In genomic region chrX:143051478-143051877, GRCm38 (mm10) we compare ENCODE assay signal across 8 mouse cellular contexts. TPM values are rescaled to one million over a fixed set of nuclear protein-coding genes. Genes with fewer than 3 reads are reported as not detected.
DNase-seq lines count a peak whose midpoint lies in the region; ATAC-seq and TF ChIP-seq lines count a peak whose summit lies in the region.

No protein-coding gene starts in this region.

- H3K4me1 ChIP-seq in hindbrain, embryonic 11.5 days (replicated peaks; ENCODE audit: control insufficient read depth, insufficient read depth, low read length) = no peaks in the 10 kb centered on the region
- no peaks in the 10 kb centered on the region for H3K4me1 ChIP-seq in hindbrain, embryonic 10.5 days (replicated peaks)
- peaks cover 0 to 6% of the 10 kb centered on the region in 2 experiments; a peak in 2 of 4 replicates for H3K4me1 ChIP-seq in liver, embryonic 14.5 days (replicated peaks; ENCODE audit: control insufficient read depth in 2 of 2, insufficient read depth in 2 of 2, low read length in 1 of 2)
- H3K4me1 ChIP-seq in stomach, postnatal 0 days (replicated peaks; ENCODE audit: control insufficient read depth, insufficient read depth) = no peaks in the 10 kb centered on the region
- no peaks in the 10 kb centered on the region for H3K4me1 ChIP-seq in hindbrain, embryonic 16.5 days (ENCODE audit: control insufficient read depth, insufficient read depth, low read depth, low read length)

- no peak overlapping the region for H3K4me3 ChIP-seq in hindbrain, embryonic 11.5 days (ENCODE audit: low read depth, low read length)
- no peak overlapping the region for H3K4me3 ChIP-seq in hindbrain, embryonic 10.5 days
- H3K4me3 ChIP-seq in C2C12 (ENCODE audit: insufficient read depth, poor library complexity, severe bottlenecking) = no peak overlapping the region
- no peak overlapping the region for H3K4me3 ChIP-seq in liver, embryonic 14.5 days (ENCODE audit: insufficient read depth in 1 of 2, low read depth in 2 of 2, low read length in 2 of 2)
- no peak overlapping the region for H3K4me3 ChIP-seq in stomach, postnatal 0 days (ENCODE audit: low read depth, low read length)
- no peak overlapping the region for H3K4me3 ChIP-seq in hindbrain, embryonic 16.5 days (ENCODE audit: low read length)

- no peaks in the 10 kb centered on the region for H3K79me3 ChIP-seq in C2C12 (ENCODE audit: low read depth)

- TF ChIP-seq EP300 in liver, embryonic 14.5 days (IDR thresholded peaks at IDR 0.05; ENCODE audit: low read depth) = no peak
- no peak for TF ChIP-seq EP300 in stomach, postnatal 0 days (optimal IDR thresholded peaks at IDR 0.05)

- no peak overlapping the region for H3K27ac ChIP-seq in hindbrain, embryonic 11.5 days (ENCODE audit: low read depth, low read length)
- H3K27ac ChIP-seq in hindbrain, embryonic 10.5 days = no peak overlapping the region
- no peak overlapping the region for H3K27ac ChIP-seq in liver, embryonic 14.5 days
- no peak overlapping the region for H3K27ac ChIP-seq in stomach, postnatal 0 days (replicated peaks)
- no peak overlapping the region for H3K27ac ChIP-seq in hindbrain, embryonic 16.5 days (ENCODE audit: low read depth, low read length)

- peak; percentile 64 for DNase-seq in hindbrain, embryonic 11.5 days (ENCODE audit: low spot score)
- DNase-seq in hindbrain, embryonic 10.5 days (ENCODE audit: low spot score) = no peak
- peak; percentile 27 for DNase-seq in R1 (ENCODE audit: low read depth, low spot score)
- DNase-seq in liver, embryonic 14.5 days (ENCODE audit: low read depth in 3 of 3, low spot score in 3 of 3) = peak; percentile 24 to 52 (median 29)
- no peak for DNase-seq in stomach, postnatal 0 days (ENCODE audit: low spot score)

- H3K27me3 ChIP-seq in hindbrain, embryonic 11.5 days (ENCODE audit: control insufficient read depth, insufficient read depth, low read length) = no peaks in the 10 kb centered on the region
- H3K27me3 ChIP-seq in hindbrain, embryonic 10.5 days (ENCODE audit: insufficient read depth, poor library complexity, severe bottlenecking) = peaks cover 49% of the 10 kb centered on the region
- no peaks in the 10 kb centered on the region for H3K27me3 ChIP-seq in C2C12 (ENCODE audit: control insufficient read depth, insufficient read depth, insufficient read length)
- no peaks in the 10 kb centered on the region for H3K27me3 ChIP-seq in liver, embryonic 14.5 days (ENCODE audit: control insufficient read depth, insufficient read depth, low read length)
- H3K27me3 ChIP-seq in stomach, postnatal 0 days (ENCODE audit: control insufficient read depth, insufficient read depth, low read length) = no peaks in the 10 kb centered on the region
- H3K27me3 ChIP-seq in hindbrain, embryonic 16.5 days (replicated peaks; ENCODE audit: control insufficient read depth, insufficient read depth, low read length) = no peaks in the 10 kb centered on the region

- H3K79me2 ChIP-seq in C2C12 (ENCODE audit: control insufficient read depth, insufficient read depth) = no peaks in the 10 kb centered on the region

- H3ac ChIP-seq in C2C12 (ENCODE audit: control insufficient read depth, insufficient read length, low read depth) = no peak overlapping the region

- H3K36me3 ChIP-seq in hindbrain, embryonic 11.5 days (ENCODE audit: control insufficient read depth, insufficient read depth, low read length) = no peaks in the 10 kb centered on the region
- no peaks in the 10 kb centered on the region for H3K36me3 ChIP-seq in hindbrain, embryonic 10.5 days
- no peaks in the 10 kb centered on the region for H3K36me3 ChIP-seq in C2C12 (ENCODE audit: control insufficient read depth, insufficient read depth)
- no peaks in the 10 kb centered on the region for H3K36me3 ChIP-seq in liver, embryonic 14.5 days (replicated peaks; ENCODE audit: control insufficient read depth, insufficient read depth, low read depth)
- no peaks in the 10 kb centered on the region for H3K36me3 ChIP-seq in stomach, postnatal 0 days (ENCODE audit: control insufficient read depth, insufficient read depth, low read length)
- H3K36me3 ChIP-seq in hindbrain, embryonic 16.5 days (ENCODE audit: control insufficient read depth, insufficient read depth, low read length) = no peaks in the 10 kb centered on the region

- TF ChIP-seq CTCF in C2C12 (IDR thresholded peaks at IDR 0.05; ENCODE audit: control insufficient read depth, insufficient read depth, insufficient read length) = peak; percentile 2
- peak; percentile 70 for TF ChIP-seq CTCF in liver, embryonic 14.5 days (IDR thresholded peaks at IDR 0.05; ENCODE audit: low read depth)
- TF ChIP-seq CTCF in stomach, postnatal 0 days (IDR thresholded peaks at IDR 0.05; ENCODE audit: low read depth) = peak; percentile 77

- no peaks in the 10 kb centered on the region for H3K9me3 ChIP-seq in hindbrain, embryonic 11.5 days (ENCODE audit: control insufficient read depth, low read length)
- no peaks in the 10 kb centered on the region for H3K9me3 ChIP-seq in hindbrain, embryonic 10.5 days
- no peaks in the 10 kb centered on the region for H3K9me3 ChIP-seq in liver, embryonic 14.5 days (ENCODE audit: control insufficient read depth, low read length)
- H3K9me3 ChIP-seq in stomach, postnatal 0 days (ENCODE audit: control insufficient read depth, low read length) = no peaks in the 10 kb centered on the region
- no peaks in the 10 kb centered on the region for H3K9me3 ChIP-seq in hindbrain, embryonic 16.5 days (ENCODE audit: control insufficient read depth, low read length)

- no peak overlapping the region for H3K4me2 ChIP-seq in hindbrain, embryonic 11.5 days (replicated peaks; ENCODE audit: low read depth, low read length)
- no peak overlapping the region for H3K4me2 ChIP-seq in liver, embryonic 14.5 days (ENCODE audit: low read depth)
- H3K4me2 ChIP-seq in stomach, postnatal 0 days (replicated peaks; ENCODE audit: low read depth) = no peak overlapping the region
- no peak overlapping the region for H3K4me2 ChIP-seq in hindbrain, embryonic 16.5 days (ENCODE audit: low read length)

- no peak overlapping the region for H3K9ac ChIP-seq in hindbrain, embryonic 11.5 days (ENCODE audit: low read depth, low read length)
- no peak overlapping the region for H3K9ac ChIP-seq in liver, embryonic 14.5 days (replicated peaks)
- H3K9ac ChIP-seq in stomach, postnatal 0 days (ENCODE audit: low read length) = no peak overlapping the region
- H3K9ac ChIP-seq in hindbrain, embryonic 16.5 days (ENCODE audit: low read depth, low read length) = no peak overlapping the region

- no peak for ATAC-seq in hindbrain, embryonic 11.5 days (ENCODE audit: low FRiP score)
- ATAC-seq in erythroblast, adult 5-6 weeks (replicated peaks; ENCODE audit: low FRiP score, poor library complexity, severe bottlenecking) = peak; percentile 90
- ATAC-seq in liver, embryonic 14.5 days (ENCODE audit: insufficient read depth) = peak; percentile 52; the same call in 1 of the 2 replicates
- ATAC-seq in stomach, postnatal 0 days (ENCODE audit: low FRiP score, low TSS enrichment) = no peak
- no peak for ATAC-seq in hindbrain, embryonic 16.5 days

TF ChIP-seq in C2C12, 6 proteins besides CTCF, POLR2A, EP300 and RAD21:
- TF ChIP-seq MYOD1 (IDR thresholded peaks at IDR 0.05; ENCODE audit: control insufficient read depth, insufficient read length, low read depth) (no peak), USF1 (IDR thresholded peaks at IDR 0.05; ENCODE audit: low read depth) (no peak), FOSL1 (IDR thresholded peaks at IDR 0.05; ENCODE audit: insufficient read depth, low read length, poor library complexity, severe bottlenecking) (no peak), MYOG (IDR thresholded peaks at IDR 0.05; ENCODE audit: control insufficient read depth, extremely low read depth, insufficient read length) (no peak), CEBPB (IDR thresholded peaks at IDR 0.05; ENCODE audit: low read depth) (no peak), MAX (IDR thresholded peaks at IDR 0.05) (no peak)

RNA-seq across cellular contexts. Expression of gene Rtl9, which starts 47.9 kb away (rescaled TPM):
- polyA plus RNA-seq in hindbrain, embryonic 11.5 days (2014; fragmentation: Nextera tagmentation; extraction: Ambion mirVana) = 0.14 and 0.62 TPM in 2 replicates
- 0.12 and 0.17 TPM in 2 replicates for polyA plus RNA-seq in hindbrain, embryonic 10.5 days (2016; fragmentation: Nextera tagmentation; extraction: Ambion mirVana)
- polyA plus RNA-seq in C2C12 (2012; fragmentation: generic; extraction: Trizol) = 0.01 TPM
- 0.42 TPM in 1 of 2 replicates, not detected in the other for total RNA-seq in erythroblast, adult 5-6 weeks (2015; ENCODE audit: low replicate concordance)
- 0.60 TPM in 1 of 2 replicates, not detected in the other for total RNA-seq in erythroblast, adult 5-6 weeks (2017; ENCODE audit: low replicate concordance)
- polyA plus RNA-seq in liver, embryonic 14.5 days (2012; rRNA removed) = 0.02 TPM in 1 of 2 replicates, not detected in the other
- not detected in 2 replicates for polyA plus RNA-seq in liver, embryonic 14.5 days (2014; fragmentation: Nextera tagmentation; extraction: Ambion mirVana)
- polyA plus RNA-seq in stomach, postnatal 0 days (2015; fragmentation: Nextera tagmentation; extraction: Ambion mirVana) = 0.15 and 0.24 TPM in 2 replicates
- 0.64 and 0.97 TPM in 2 replicates for polyA plus RNA-seq in hindbrain, embryonic 16.5 days (2015; fragmentation: Nextera tagmentation; extraction: Ambion mirVana)

Comparison
In these comparisons a context has a peak if more than half of its experiments do, and no peak if none do; other contexts are left out.
1. DNase-seq: peak in hindbrain, embryonic 11.5 days (single experiment), R1 (single experiment) and liver, embryonic 14.5 days (3 of 3); none in hindbrain, embryonic 10.5 days (single experiment) and stomach, postnatal 0 days (single experiment).
2. ATAC-seq: peak in erythroblast, adult 5-6 weeks (single experiment) and liver, embryonic 14.5 days (single experiment); none in hindbrain, embryonic 11.5 days (single experiment), stomach, postnatal 0 days (single experiment) and hindbrain, embryonic 16.5 days (single experiment).
3. CTCF ChIP-seq: peak in every context shown above with its lines; median percentile 77 in stomach, postnatal 0 days; 70 in liver, embryonic 14.5 days; 2 in C2C12.